Mouse (Mus musculus) heart, embryonic 15.5 days (tissue): ENCODE measurements around the gene Tnfsf13. TPM values are rescaled to one million over a fixed set of nuclear protein-coding genes. Genes with fewer than 3 reads are reported as not detected.
A peak's percentile ranks its signal among the peaks of the same experiment; 100 is the strongest.

Source experiments
- ATAC-seq: fragments of 200-750 bp; cut with Nextera tagmentation; replicated peaks from 2 replicates; pipeline ENCODE4 v1.8.0; 2017; ENCODE audit warnings: low read depth, moderate TSS enrichment; ENCODE audit not compliant: insufficient number of reproducible peaks, insufficient read depth, low FRiP score
- H3K27ac ChIP-seq: fragments of 300-500 bp; sonication (generic); 2 replicates; pipeline ENCODE4 v1.5.1; 2015; ENCODE audit warnings: mild to moderate bottlenecking, inconsistent platforms
- H3K27me3 ChIP-seq: fragments of 300-500 bp; sonication (generic); 2 replicates; pipeline ENCODE4 v1.6.1; 2015; ENCODE audit warnings: inconsistent platforms
- H3K36me3 ChIP-seq: fragments of 300-500 bp; sonication (generic); 2 replicates; pipeline ENCODE4 v1.6.1; 2015; ENCODE audit warnings: mild to moderate bottlenecking, inconsistent platforms
- H3K4me1 ChIP-seq: fragments of 300-500 bp; sonication (generic); replicated peaks from 2 replicates; pipeline ENCODE4 v1.6.1; 2015; ENCODE audit warnings: inconsistent platforms
- H3K4me2 ChIP-seq: fragments of 300-500 bp; sonication (generic); 2 replicates; pipeline ENCODE4 v1.6.1; 2015; ENCODE audit warnings: inconsistent platforms, mild to moderate bottlenecking, moderate library complexity
- H3K4me3 ChIP-seq: fragments of 300-500 bp; sonication (generic); 2 replicates; pipeline ENCODE4 v1.5.1; 2015; ENCODE audit warnings: mild to moderate bottlenecking, inconsistent platforms
- H3K9ac ChIP-seq: fragments of 300-500 bp; sonication (generic); 2 replicates; pipeline ENCODE4 v1.6.1; 2015; ENCODE audit warnings: mild to moderate bottlenecking, inconsistent platforms
- H3K9me3 ChIP-seq: fragments of 300-500 bp; sonication (generic); replicated peaks from 2 replicates; pipeline ENCODE4 v1.6.1; 2016; ENCODE audit warnings: inconsistent platforms
- WGBS: fragments of 180-500 bp; shearing (Covaris S2); methylation state at CpG from one replicate; pipeline ENCODE4 v1.1.7; 2015; ENCODE audit warnings: mixed read lengths; 5-methylcytosine and 5-hydroxymethylcytosine counted together
- polyA plus RNA-seq: library from polyadenylated mRNA; unstranded; fragments of >200 nt; fragmentation: Nextera tagmentation; extraction: Ambion mirVana; gene quantifications from 2 replicates; pipeline ENCODE4 v1.2.1, GENCODE M21; 2015

Gene Tnfsf13
- polyA plus RNA-seq, 1 experiment from 2014 or later = 0.54 TPM

DNA sequence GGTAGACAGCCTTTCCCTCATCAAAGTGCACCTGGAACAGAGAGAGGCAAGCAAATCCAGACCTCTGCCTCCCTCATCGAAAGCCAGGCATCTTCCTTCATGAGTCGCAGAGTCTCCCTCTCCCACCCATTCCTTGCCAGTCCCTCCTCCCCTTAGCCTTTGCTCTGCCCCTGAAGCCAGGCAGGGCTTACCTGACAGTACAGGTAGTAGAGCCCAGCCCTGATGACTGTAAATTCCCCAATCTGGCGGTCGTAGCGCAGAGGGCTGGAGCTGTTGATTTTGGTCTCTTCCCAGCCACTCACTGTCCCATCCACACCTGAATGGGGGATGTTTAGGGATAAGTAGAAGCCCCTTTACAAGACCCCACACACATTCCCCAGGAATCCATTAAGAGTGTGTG lies 1.5 kb upstream of the Tnfsf13 start:
- Histone ChIP-seq H3K4me1 (peaks cover 38% of the 10 kb centered on the region), H3K27ac (peak overlapping the region; percentile 82), H3K27me3 (no peaks in the 10 kb centered on the region), H3K9ac (no peak overlapping the region), H3K36me3 (no peaks in the 10 kb centered on the region), H3K4me2 (peak overlapping the region; percentile 8; the same call in 1 of the 2 replicates), H3K4me3 (no peak overlapping the region), H3K9me3 (no peaks in the 10 kb centered on the region)
- WGBS = 56% methylated on average over 5 of the region's 5 CpGs
- no peak for ATAC-seq

DNA sequence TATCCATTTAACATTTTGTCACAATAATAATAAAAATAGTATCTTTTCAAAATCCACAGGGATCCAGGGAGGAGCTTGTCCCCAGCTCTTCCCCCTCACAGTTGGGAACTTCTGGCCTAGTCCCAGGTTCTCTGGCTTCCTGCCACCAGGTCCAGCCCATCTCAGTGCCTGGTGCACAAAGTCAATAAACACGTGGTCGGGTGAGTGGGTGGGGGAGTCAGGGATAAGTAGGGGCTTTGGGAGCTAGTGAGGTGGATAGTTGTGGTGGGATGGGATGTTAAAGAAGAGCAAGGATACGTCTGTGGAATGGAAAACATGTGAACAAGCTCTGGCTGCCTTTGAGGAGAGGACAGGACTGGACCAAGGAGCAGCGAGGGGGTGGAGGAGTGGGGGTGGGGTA lies 793 bp upstream of the Tnfsf13 start:
- Histone ChIP-seq H3K27me3 (no peaks in the 10 kb centered on the region), H3K4me2 (peak overlapping the region; percentile 8; the same call in 1 of the 2 replicates), H3K27ac (peak overlapping the region; percentile 82), H3K9ac (no peak overlapping the region), H3K36me3 (no peaks in the 10 kb centered on the region), H3K4me3 (no peak overlapping the region), H3K9me3 (no peaks in the 10 kb centered on the region), H3K4me1 (peaks cover 38% of the 10 kb centered on the region)
- no peak for ATAC-seq
- 9% methylated on average over 4 of the region's 4 CpGs for WGBS

DNA sequence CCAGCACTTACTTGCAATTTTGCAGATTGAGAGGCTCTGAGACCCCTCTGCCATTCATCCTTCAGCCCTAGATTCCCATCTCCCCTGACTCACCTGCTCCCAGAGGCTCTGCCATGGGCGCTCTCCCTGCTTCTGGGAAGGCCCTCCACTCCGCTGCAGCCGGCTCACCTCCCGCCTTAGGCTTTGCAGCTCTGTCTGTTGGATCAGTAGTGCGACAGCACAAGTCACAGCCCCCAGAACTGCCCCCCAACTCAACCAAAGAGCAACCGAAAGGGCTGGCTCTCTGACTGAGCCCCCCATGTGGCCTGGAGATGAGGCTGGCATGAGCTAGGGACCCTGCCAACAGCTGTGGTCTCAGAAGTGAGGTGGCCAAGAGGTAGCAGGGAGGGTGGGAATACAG lies 648 bp downstream of the Tnfsf13 start:
- ATAC-seq = no peak
- H3K36me3 ChIP-seq = 0 out of 2 replicates have a peak, but pooled peaks cover 4% of the 10 kb centered on the region
- H3K27me3 ChIP-seq = no peaks in the 10 kb centered on the region
- peak overlapping the region; percentile 82 for H3K27ac ChIP-seq
- no peak overlapping the region for H3K4me2 ChIP-seq
- no peak overlapping the region; the same call in 1 of the 2 replicates for H3K9ac ChIP-seq
- no peaks in the 10 kb centered on the region for H3K9me3 ChIP-seq
- peaks cover 51% of the 10 kb centered on the region for H3K4me1 ChIP-seq
- WGBS = 82% methylated on average over 6 of the region's 6 CpGs
- no peak overlapping the region for H3K4me3 ChIP-seq

DNA sequence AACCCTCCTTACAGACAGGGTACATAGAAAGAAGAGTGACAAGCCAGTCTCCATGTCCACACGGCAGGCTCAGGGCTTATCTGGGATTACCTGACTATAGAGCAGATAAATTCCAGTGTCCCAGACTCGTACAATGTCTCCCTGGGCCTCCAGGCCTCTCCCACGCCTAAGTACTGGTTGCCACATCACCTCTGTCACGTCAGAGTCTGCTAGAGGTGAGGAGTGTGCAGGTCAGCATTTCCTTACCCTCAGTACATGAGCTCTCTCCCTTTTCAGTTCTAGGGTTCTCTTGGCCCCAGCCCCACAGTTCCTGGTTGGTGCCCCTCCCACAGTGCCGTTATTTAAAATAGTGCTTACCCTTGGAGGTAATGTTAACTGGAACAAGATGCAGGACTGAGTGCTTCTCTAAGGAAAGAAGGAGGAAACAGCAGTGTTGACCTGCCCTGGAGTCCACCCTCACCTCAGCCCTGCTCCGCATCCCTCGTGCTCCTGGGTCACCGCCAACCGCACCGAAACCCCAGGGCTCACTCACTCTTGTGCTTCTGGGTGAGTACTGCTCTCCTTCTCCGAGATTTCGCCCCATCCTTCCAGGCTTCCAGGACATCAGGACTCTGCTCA lies 1.3 kb downstream of the Tnfsf13 start:
- 74% methylated on average over 12 of the region's 12 CpGs for WGBS
- no peak overlapping the region for H3K9ac ChIP-seq

DNA sequence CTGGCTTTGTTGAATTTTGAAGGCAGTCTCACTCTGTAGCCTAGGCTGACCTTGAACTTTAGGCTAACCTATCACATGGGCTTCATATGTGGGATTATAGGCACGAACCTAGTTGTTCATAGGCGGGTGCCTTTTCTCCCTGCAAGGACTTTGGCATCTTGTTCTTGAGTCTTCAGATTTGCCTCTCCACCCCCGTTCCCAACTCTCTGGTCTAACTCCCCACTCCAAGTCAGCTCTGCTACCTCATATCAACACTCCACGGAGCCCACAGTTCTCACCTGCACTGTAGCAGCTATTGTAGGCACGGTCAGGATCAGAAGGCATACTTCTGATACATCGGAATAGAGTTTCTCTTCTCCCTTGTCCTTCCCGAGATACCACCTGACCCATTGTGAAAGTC lies 2.0 kb downstream of the Tnfsf13 start:
- Histone ChIP-seq H3K36me3 (peaks cover 14% of the 10 kb centered on the region), H3K27me3 (no peaks in the 10 kb centered on the region), H3K27ac (peak overlapping the region; percentile 95; the same call in 1 of the 2 replicates), H3K4me3 (no peak overlapping the region), H3K9ac (no peak overlapping the region), H3K4me1 (peaks cover 55% of the 10 kb centered on the region), H3K9me3 (no peaks in the 10 kb centered on the region), H3K4me2 (no peak overlapping the region)
- ATAC-seq = no peak
- WGBS = 70% methylated on average over 7 of the region's 7 CpGs

More for the DNA sequence above, 1.3 kb downstream of the Tnfsf13 start:
- ATAC-seq = no peak
- no peak overlapping the region for H3K4me2 ChIP-seq
- H3K9me3 ChIP-seq = no peaks in the 10 kb centered on the region
- H3K27me3 ChIP-seq = no peaks in the 10 kb centered on the region
- H3K4me3 ChIP-seq = no peak overlapping the region
- peaks cover 55% of the 10 kb centered on the region for H3K4me1 ChIP-seq
- H3K36me3 ChIP-seq = peaks cover 8% of the 10 kb centered on the region; the same call in 1 of the 2 replicates
- no peak overlapping the region for H3K27ac ChIP-seq

DNA sequence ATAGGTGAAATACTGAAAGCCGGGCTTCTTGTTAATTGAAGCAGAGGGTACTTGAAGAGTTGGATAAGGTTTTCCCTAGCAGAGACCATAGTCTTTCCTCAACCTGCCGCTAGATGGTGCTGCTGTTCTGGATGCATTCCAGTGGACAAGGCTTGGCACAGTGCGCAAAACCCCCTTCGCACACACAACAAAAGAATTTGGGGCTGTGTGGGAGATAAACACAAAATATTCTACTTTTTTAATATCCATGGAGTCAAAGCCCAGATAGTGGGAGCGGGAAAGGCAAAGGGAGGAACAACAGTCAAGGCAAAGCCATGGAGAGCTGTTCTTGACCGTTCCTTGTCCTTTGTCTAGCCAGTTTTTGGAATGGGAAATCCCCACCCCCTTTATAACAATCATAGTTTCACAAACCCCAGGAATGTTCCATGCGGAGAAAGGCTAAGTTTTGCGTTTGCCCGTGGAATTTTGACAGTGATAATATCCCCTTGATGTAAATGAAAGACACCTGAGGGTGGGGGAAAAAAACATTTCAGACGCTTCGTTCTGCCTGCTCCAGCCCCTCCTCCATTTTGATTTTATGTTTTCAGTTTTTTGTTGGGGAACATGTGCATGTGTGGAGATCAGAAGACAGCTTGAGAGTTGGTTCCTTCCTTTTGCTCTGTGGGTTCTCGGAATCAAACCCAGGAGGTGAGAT lies 2.6 kb downstream of the Tnfsf13 start:
- H3K9ac ChIP-seq = peak overlapping the region; percentile 80
- H3K4me3 ChIP-seq = peak overlapping the region; percentile 79
- no peaks in the 10 kb centered on the region for H3K27me3 ChIP-seq
- 21% methylated on average over 12 of the region's 12 CpGs for WGBS
- peaks cover 55% of the 10 kb centered on the region for H3K4me1 ChIP-seq
- no peak for ATAC-seq
- peaks cover 19% of the 10 kb centered on the region for H3K36me3 ChIP-seq
- no peaks in the 10 kb centered on the region for H3K9me3 ChIP-seq
- peak overlapping the region; percentile 89 for H3K4me2 ChIP-seq
- peak overlapping the region; percentile 95 for H3K27ac ChIP-seq

DNA sequence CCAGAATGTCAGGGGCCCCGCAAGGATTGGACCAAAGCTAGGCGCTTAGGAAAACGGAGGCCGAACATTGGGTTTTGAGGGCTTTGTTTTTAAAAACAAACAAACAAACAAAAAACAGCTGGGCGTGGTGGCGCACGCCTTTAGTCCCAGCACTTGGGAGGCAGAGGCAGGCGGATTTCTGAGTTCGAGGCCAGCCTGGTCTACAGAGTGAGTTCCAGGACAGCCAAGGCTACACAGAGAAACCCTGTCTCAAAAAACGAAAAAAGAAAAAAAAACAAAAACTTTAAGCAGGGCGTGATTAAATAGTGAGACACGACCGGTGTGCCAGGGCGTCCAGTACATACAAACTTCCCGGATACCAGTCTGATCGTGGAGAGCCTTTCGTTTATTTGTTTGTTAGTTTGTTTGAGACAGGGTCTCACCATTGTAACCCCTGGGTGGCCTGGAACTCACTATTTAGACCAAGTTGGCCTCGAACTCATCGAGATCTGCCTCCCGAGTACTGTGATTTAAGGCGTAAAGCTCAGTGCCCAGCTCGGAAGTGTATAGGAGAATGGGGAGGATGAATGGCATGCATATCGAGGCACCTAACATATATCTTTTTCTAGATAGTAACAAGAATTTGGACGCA lies 3.3 kb downstream of the Tnfsf13 start:
- no peaks in the 10 kb centered on the region for H3K9me3 ChIP-seq
- no peaks in the 10 kb centered on the region for H3K27me3 ChIP-seq
- H3K27ac ChIP-seq = peak overlapping the region; percentile 95
- H3K9ac ChIP-seq = peak overlapping the region; percentile 80
- ATAC-seq = no peak
- 20% methylated on average over 24 of the region's 24 CpGs for WGBS
- peak overlapping the region; percentile 79 for H3K4me3 ChIP-seq
- peaks cover 55% of the 10 kb centered on the region for H3K4me1 ChIP-seq
- peaks cover 26% of the 10 kb centered on the region for H3K36me3 ChIP-seq
- H3K4me2 ChIP-seq = peak overlapping the region; percentile 89

DNA sequence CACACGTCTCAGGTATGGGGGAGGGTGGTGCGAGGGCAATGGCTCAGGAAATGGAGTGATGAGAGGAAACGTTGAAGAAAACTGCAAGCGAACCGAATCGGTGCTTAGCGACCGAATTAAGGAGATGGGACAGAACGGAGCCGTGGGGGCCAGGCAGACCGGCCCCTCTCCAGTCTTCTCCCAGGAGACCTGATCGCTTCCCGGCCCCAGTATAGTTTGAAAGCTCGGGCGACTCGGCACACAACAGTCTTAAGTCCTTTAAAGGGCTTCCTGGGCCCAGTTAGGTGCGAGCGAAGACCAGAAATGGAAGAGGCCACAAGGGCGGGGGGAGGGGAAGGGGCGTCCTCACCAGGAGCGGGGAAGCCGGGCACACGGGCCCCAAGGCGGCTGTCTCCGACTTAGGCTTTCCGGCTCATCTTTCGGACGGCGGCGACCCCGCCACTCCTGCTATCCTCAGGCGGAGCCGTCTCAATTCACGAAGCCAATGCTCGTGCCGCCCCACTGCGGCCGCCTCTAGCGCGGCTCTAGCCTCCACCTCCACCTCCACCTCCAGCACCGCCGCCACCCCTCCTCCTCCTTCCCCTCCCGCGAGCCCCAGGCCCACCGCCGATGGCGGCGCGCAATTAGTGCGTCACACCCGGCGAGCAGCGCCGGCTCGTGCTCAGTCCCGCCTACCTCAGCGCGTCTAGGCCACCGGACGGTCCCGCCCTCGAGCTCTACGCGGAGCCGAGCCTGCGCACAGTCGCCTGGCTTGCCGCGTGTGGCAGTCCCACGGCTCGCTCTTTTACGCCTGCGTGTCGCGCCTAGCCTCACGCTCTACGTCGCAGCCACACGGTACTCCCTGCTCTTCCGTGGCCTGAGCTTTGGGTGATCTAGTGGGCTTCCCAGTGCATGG lies 4.0 kb downstream of the Tnfsf13 start, which contains the start of gene Senp3:
TSS of gene Senp3 (minus strand) at position 771 of the 895 bp plus-strand sequence.
- H3K4me1 ChIP-seq = peaks cover 50% of the 10 kb centered on the region

DNA sequence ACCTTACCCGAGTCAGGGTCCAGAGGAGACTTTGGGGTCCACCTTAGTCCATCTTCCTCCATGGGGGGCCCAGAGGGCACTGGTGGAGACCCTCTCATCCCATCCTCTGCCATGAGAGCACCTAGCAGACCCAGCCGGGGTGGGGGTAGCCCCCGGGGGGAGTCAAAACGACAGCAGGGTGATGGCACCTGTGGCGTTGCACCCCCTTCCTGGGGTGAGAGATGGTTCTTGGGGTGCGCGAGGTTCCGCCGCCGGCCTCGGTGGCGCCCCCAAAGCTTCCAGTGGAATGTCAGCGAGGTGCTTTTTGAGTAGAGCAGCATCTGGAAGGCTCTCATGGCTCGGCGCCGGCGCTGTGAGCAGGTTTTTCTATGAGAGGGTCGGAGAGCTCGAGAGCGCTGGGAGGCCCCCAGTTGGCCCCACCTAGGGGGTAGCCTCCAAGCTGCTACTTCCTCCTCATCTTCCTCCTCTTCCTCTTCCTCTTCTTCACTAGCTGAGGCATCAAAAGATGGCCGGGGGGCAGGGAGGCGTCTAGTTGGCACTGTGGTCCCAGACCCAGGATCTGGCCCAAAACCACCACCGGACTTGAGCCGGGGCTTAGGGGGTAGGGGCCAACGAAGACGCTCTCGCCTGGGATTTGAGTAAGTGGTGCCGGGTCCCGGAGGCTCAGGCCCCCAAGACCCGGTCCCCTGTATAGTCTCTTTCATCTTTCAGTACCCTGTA lies 5.3 kb downstream of the Tnfsf13 start:
- peak overlapping the region; percentile 89 for H3K4me2 ChIP-seq
- peak overlapping the region; percentile 79 for H3K4me3 ChIP-seq
- H3K9me3 ChIP-seq = no peaks in the 10 kb centered on the region
- H3K9ac ChIP-seq = peak overlapping the region; percentile 80
- H3K27ac ChIP-seq = no peak overlapping the region
- ATAC-seq = no peak
- H3K36me3 ChIP-seq = peaks cover 45% of the 10 kb centered on the region
- H3K27me3 ChIP-seq = no peaks in the 10 kb centered on the region
- WGBS = 87% methylated on average over 30 of the region's 30 CpGs
- peaks cover 37% of the 10 kb centered on the region for H3K4me1 ChIP-seq

More for the DNA sequence above, 4.0 kb downstream of the Tnfsf13 start, which contains the start of gene Senp3:
- under 1% methylated on average over 76 of the region's 80 CpGs for WGBS
- peak; percentile 94 for ATAC-seq
- peak within 1 kb of the TSS; percentile 80 for H3K9ac ChIP-seq
- peaks cover 33% of the 10 kb centered on the region for H3K36me3 ChIP-seq
- H3K4me3 ChIP-seq = peak within 1 kb of the TSS; percentile 79
- peak within 1 kb of the TSS; percentile 95 for H3K27ac ChIP-seq
- H3K4me2 ChIP-seq = peak within 1 kb of the TSS; percentile 89
- no peaks in the 10 kb centered on the region for H3K27me3 ChIP-seq
- H3K9me3 ChIP-seq = no peaks in the 10 kb centered on the region

DNA sequence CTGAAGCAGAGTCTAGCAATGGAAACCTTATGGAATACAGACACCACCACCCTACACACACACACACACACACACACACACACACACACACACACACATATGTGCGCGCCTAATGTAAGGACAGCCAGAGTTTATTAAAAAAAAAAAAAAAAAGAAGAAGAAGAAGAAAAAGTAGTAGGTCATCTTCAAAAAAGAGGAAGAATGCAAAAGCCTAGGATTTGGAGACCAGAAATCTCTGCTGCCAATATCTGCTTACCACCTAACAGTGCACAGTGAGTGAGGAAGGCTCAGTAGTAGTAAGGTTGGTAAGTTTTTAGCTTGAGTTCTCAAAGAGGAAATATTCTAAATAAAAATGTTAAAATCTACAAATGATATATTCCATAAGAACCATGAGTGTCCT lies 6.4 kb downstream of the Tnfsf13 start:
- Histone ChIP-seq H3K4me1 (peaks cover 31% of the 10 kb centered on the region), H3K9me3 (no peaks in the 10 kb centered on the region), H3K4me3 (no peak overlapping the region), H3K9ac (no peak overlapping the region), H3K36me3 (peaks cover 57% of the 10 kb centered on the region), H3K27me3 (no peaks in the 10 kb centered on the region), H3K4me2 (no peak overlapping the region), H3K27ac (no peak overlapping the region)
- 100% methylated on average over 2 of the region's 2 CpGs for WGBS
- ATAC-seq = no peak
